Mouse (Mus musculus) erythroid progenitor cell, adult 5-6 weeks (primary cell): ENCODE data around the gene Mxra8. TPM values are rescaled to one million over a fixed set of nuclear protein-coding genes. Genes with fewer than 3 reads are reported as not detected.

ENCODE experiments used
- ATAC-seq: replicated peaks from 2 replicates; pipeline ENCODE4 v1.8.0; 2016; ENCODE audit warnings: moderate number of reproducible peaks, mild to moderate bottlenecking, moderate TSS enrichment, inconsistent platforms; ENCODE audit not compliant: poor library complexity, low FRiP score, severe bottlenecking
- total RNA-seq, 2 experiments: library from RNA; stranded (forward) in 1 of 2; stranded (reverse) in 1 of 2; fragments of 150-400 nt in 1 of 2; fragments of 186-747, 209-891 nt in 1 of 2; gene quantifications; 2 replicates each; pipeline versions ENCODE4 v1.2.3 to v1.2.4; 2015 to 2017; ENCODE audit warnings: low replicate concordance in 2 of 2

Gene Mxra8
- total RNA-seq (2015; ENCODE audit: low replicate concordance) (not detected in 2 replicates), total RNA-seq (2017; ENCODE audit: low replicate concordance) (not detected in 2 replicates)

GRCm38 (mm10) chr4:155839483-155839910 is at the start of gene Mxra8:
Gene Mxra8 (plus strand): TSS chr4:155839680.
- ATAC-seq = no peak

GRCm38 (mm10) chr4:155790021-155790489 is 49.4 kb upstream of the Mxra8 start, which contains the start of gene Ankrd65:
Gene Ankrd65 (plus strand): TSS chr4:155790439.
- ATAC-seq = no peak

- ATAC-seq = no peak
Observed at GRCm38 (mm10) chr4:155790650-155791161, 48.8 kb upstream of the Mxra8 start.

- no peak for ATAC-seq
Observed at GRCm38 (mm10) chr4:155791240-155791933, 48.1 kb upstream of the Mxra8 start.

- no peak for ATAC-seq
Observed at GRCm38 (mm10) chr4:155793730-155794129, 45.8 kb upstream of the Mxra8 start.

- no peak for ATAC-seq
Observed at GRCm38 (mm10) chr4:155802075-155802474, 37.4 kb upstream of the Mxra8 start.

GRCm38 (mm10) chr4:155802741-155803339 is 36.6 kb upstream of the Mxra8 start, which contains the start of gene Mrpl20:
Gene Mrpl20 (plus strand): TSS chr4:155802878.
- peak; percentile 43 for ATAC-seq

- peak; percentile 96 for ATAC-seq
Observed at GRCm38 (mm10) chr4:155803340-155804041, 36.0 kb upstream of the Mxra8 start.

GRCm38 (mm10) chr4:155807841-155808240 is 31.6 kb upstream of the Mxra8 start:
- no peak for ATAC-seq

- ATAC-seq = peak; percentile 99
Observed at GRCm38 (mm10) chr4:155811929-155812664, 27.4 kb upstream of the Mxra8 start, which contains the start of gene Ccnl2. Gene Ccnl2 (plus strand): TSS chr4:155812489.

GRCm38 (mm10) chr4:155812665-155813181 is 26.8 kb upstream of the Mxra8 start:
- 0 out of 2 replicates have a peak, but pooled peaks have one; percentile 2 for ATAC-seq

- no peak for ATAC-seq
Observed at GRCm38 (mm10) chr4:155817533-155817932, 21.9 kb upstream of the Mxra8 start.

GRCm38 (mm10) chr4:155821025-155821424 is 18.5 kb upstream of the Mxra8 start:
- ATAC-seq = no peak

- no peak for ATAC-seq
Observed at GRCm38 (mm10) chr4:155823443-155823842, 16.0 kb upstream of the Mxra8 start.

GRCm38 (mm10) chr4:155829866-155830265 is 9.6 kb upstream of the Mxra8 start:
- no peak for ATAC-seq

- no peak for ATAC-seq
Observed at GRCm38 (mm10) chr4:155830596-155830995, 8.9 kb upstream of the Mxra8 start.

GRCm38 (mm10) chr4:155831205-155831766 is 8.2 kb upstream of the Mxra8 start, which contains the start of gene Aurkaip1:
Gene Aurkaip1 (plus strand): TSS chr4:155831272.
- ATAC-seq = peak; percentile 92

- ATAC-seq = peak; percentile 41
Observed at GRCm38 (mm10) chr4:155831831-155832230, 7.6 kb upstream of the Mxra8 start.

- ATAC-seq = no peak
Observed at GRCm38 (mm10) chr4:155832321-155832720, 7.2 kb upstream of the Mxra8 start.
